Mouse (Mus musculus) testis, adult 2 months (tissue): ENCODE data around the gene Taar3.

Experiments used
- CTCF ChIP-seq: fragments of 200-500 bp; IDR thresholded peaks from 2 replicates; pipeline ENCODE4 v1.5.1; 2012; ENCODE audit warnings: low read depth, mild to moderate bottlenecking, inconsistent platforms, low read length, moderate library complexity; ENCODE audit not compliant: control insufficient read depth, insufficient read depth, insufficient replicate concordance
- POLR2A ChIP-seq: fragments of 200-500 bp; IDR thresholded peaks from 2 replicates; pipeline ENCODE4 v1.6.1; 2012; ENCODE audit warnings: low read depth, mild to moderate bottlenecking, inconsistent platforms, low read length, moderate library complexity; ENCODE audit not compliant: control insufficient read depth

GRCm38 (mm10) chr10:23986419-23986818 lies 37.1 kb downstream of the Taar3 start:
- TF ChIP-seq POLR2A (no peak), CTCF (no peak)
